Mouse (Mus musculus) CH12.LX (cell line): ENCODE results near the gene Fa2h. TPM values are rescaled to one million over a fixed set of nuclear protein-coding genes. Genes with fewer than 3 reads are reported as not detected.
A peak's percentile ranks its signal among the peaks of the same experiment; 100 is the strongest.

Experiments
- DNase-seq: peaks from one replicate; pipeline ENCODE4 v3.0.0-alpha.2; 2013; ENCODE audit errors: extremely low read depth
- H3K27ac ChIP-seq: 2 replicates; pipeline ENCODE4 v1.5.1; 2012; ENCODE audit warnings: low read depth, mild to moderate bottlenecking, control low read depth, moderate library complexity; ENCODE audit not compliant: insufficient read depth
- H3K27me3 ChIP-seq: replicated peaks from 2 replicates; pipeline ENCODE3; 2012; ENCODE audit warnings: inconsistent platforms
- H3K36me3 ChIP-seq, 2 experiments: replicated peaks in 1 of 2; 2 replicates each; pipeline versions ENCODE3 to v1.6.1; 2012; ENCODE audit warnings: inconsistent platforms in 1 of 2, low read length in 1 of 2, mild to moderate bottlenecking in 1 of 2, mixed read lengths in 1 of 2, moderate library complexity in 1 of 2; ENCODE audit not compliant: control insufficient read depth in 1 of 2, insufficient read depth in 1 of 2
- H3K4me1 ChIP-seq, 2 experiments: 2 replicates each; pipeline ENCODE4 v1.6.1; 2012; ENCODE audit warnings: inconsistent platforms in 1 of 2, moderate library complexity in 1 of 2; ENCODE audit not compliant: insufficient read depth in 2 of 2, control insufficient read depth in 1 of 2
- H3K4me2 ChIP-seq: 2 replicates; pipeline ENCODE4 v1.6.1; 2012; ENCODE audit warnings: low read depth, mild to moderate bottlenecking, control low read depth; ENCODE audit not compliant: poor library complexity, insufficient read depth, severe bottlenecking
- H3K4me3 ChIP-seq, 3 experiments: fragments of 150-350 bp in 1 of 3; sonication (generic) in 1 of 3; replicated peaks in 1 of 3; 2 replicates each; pipeline versions ENCODE3 to v1.5.1; 2011 to 2012; ENCODE audit warnings: low read depth in 2 of 3, low read length in 2 of 3, mild to moderate bottlenecking in 2 of 3, moderate library complexity in 2 of 3, control low read depth in 1 of 3, improper control_type of control experiment in 1 of 3, inconsistent platforms in 1 of 3, mixed read lengths in 1 of 3; ENCODE audit not compliant: poor library complexity in 1 of 3
- H3K79me2 ChIP-seq: replicated peaks from 2 replicates; pipeline ENCODE4 v1.6.1; 2012; ENCODE audit warnings: mild to moderate bottlenecking, moderate library complexity; ENCODE audit not compliant: control insufficient read depth, poor library complexity, insufficient read depth, severe bottlenecking; ENCODE audit errors: extremely low read depth
- H3K9ac ChIP-seq: 2 replicates; pipeline ENCODE4 v1.6.1; 2012; ENCODE audit warnings: low read depth, mild to moderate bottlenecking, control low read depth, moderate library complexity; ENCODE audit not compliant: insufficient read depth
- H3K9me3 ChIP-seq: replicated peaks from 2 replicates; pipeline ENCODE3; 2012; ENCODE audit warnings: low read length, inconsistent platforms, mixed read lengths
- CHD1 ChIP-seq: IDR thresholded peaks from 2 replicates; pipeline ENCODE4 v1.6.1; 2012; ENCODE audit warnings: low read depth, low read length, improper control_type of control experiment, inconsistent platforms
- CHD2 ChIP-seq: IDR thresholded peaks from 2 replicates; pipeline ENCODE4 v1.6.1; 2011; ENCODE audit warnings: low read length, improper control_type of control experiment
- CTCF ChIP-seq, 2 experiments: IDR thresholded peaks in 1 of 2; conservative IDR thresholded peaks in 1 of 2; 2 replicates each; pipeline ENCODE4 v1.5.1; 2011 to 2012; ENCODE audit warnings: low read depth in 2 of 2, low read length in 2 of 2, improper control_type of control experiment in 1 of 2, inconsistent platforms in 1 of 2, mild to moderate bottlenecking in 1 of 2, moderate library complexity in 1 of 2
- EP300 ChIP-seq: IDR thresholded peaks from 2 replicates; pipeline ENCODE4 v1.6.1; 2011; ENCODE audit warnings: low read length, improper control_type of control experiment
- GABPA ChIP-seq: IDR thresholded peaks from 2 replicates; pipeline ENCODE4 v1.6.1; 2012; ENCODE audit warnings: low read depth, low read length, improper control_type of control experiment, inconsistent platforms; ENCODE audit not compliant: insufficient replicate concordance
- HCFC1 ChIP-seq: IDR thresholded peaks from 2 replicates; pipeline ENCODE4 v1.6.1; 2012; ENCODE audit warnings: low read depth, mild to moderate bottlenecking, inconsistent platforms, low read length, improper control_type of control experiment
- JUN ChIP-seq: IDR thresholded peaks from 2 replicates; pipeline ENCODE4 v1.6.1; 2011; ENCODE audit warnings: low read depth, mild to moderate bottlenecking, low read length, improper control_type of control experiment, moderate library complexity; ENCODE audit not compliant: insufficient read depth
- KAT2A ChIP-seq: IDR thresholded peaks from 2 replicates; pipeline ENCODE4 v1.6.1; 2012; ENCODE audit warnings: low read length, improper control_type of control experiment, inconsistent platforms; ENCODE audit not compliant: insufficient replicate concordance
- MAX ChIP-seq: IDR thresholded peaks from 2 replicates; pipeline ENCODE4 v1.6.1; 2011; ENCODE audit warnings: low read length, improper control_type of control experiment
- MAZ ChIP-seq: IDR thresholded peaks from 2 replicates; pipeline ENCODE4 v1.6.1; 2012; ENCODE audit warnings: low read depth, mild to moderate bottlenecking, inconsistent platforms, low read length, improper control_type of control experiment, moderate library complexity
- NRF1 ChIP-seq: IDR thresholded peaks from 2 replicates; pipeline ENCODE4 v1.6.1; 2014; ENCODE audit warnings: low read depth, mild to moderate bottlenecking, inconsistent platforms, low read length, improper control_type of control experiment, moderate library complexity
- PAX5 ChIP-seq: IDR thresholded peaks from 2 replicates; pipeline ENCODE4 v1.6.1; 2012; ENCODE audit warnings: low read length, inconsistent platforms, mixed read lengths
- POLR2A ChIP-seq: IDR thresholded peaks from 2 replicates; pipeline ENCODE4 v1.6.1; 2011; ENCODE audit warnings: low read depth, mild to moderate bottlenecking, improper control_type of control experiment, low read length
- POLR2AphosphoS2 ChIP-seq: IDR thresholded peaks from 2 replicates; pipeline ENCODE4 v1.6.1; 2011; ENCODE audit warnings: low read depth, low read length, improper control_type of control experiment
- RAD21 ChIP-seq: IDR thresholded peaks from 2 replicates; pipeline ENCODE4 v1.6.1; 2011; ENCODE audit warnings: low read depth, mild to moderate bottlenecking, low read length, improper control_type of control experiment, moderate library complexity
- SMC3 ChIP-seq: IDR thresholded peaks from 2 replicates; pipeline ENCODE4 v1.6.1; 2011; ENCODE audit warnings: low read depth, low read length, improper control_type of control experiment
- TCF12 ChIP-seq: IDR thresholded peaks from 2 replicates; pipeline ENCODE4 v1.6.1; 2014; ENCODE audit warnings: low read depth, mild to moderate bottlenecking, inconsistent platforms, low read length, improper control_type of control experiment
- UBTF ChIP-seq: IDR thresholded peaks from 2 replicates; pipeline ENCODE4 v1.6.1; 2012; ENCODE audit warnings: low read depth, mild to moderate bottlenecking, inconsistent platforms, low read length, improper control_type of control experiment, moderate library complexity
- USF2 ChIP-seq: conservative IDR thresholded peaks from 2 replicates; pipeline ENCODE4 v1.6.1; 2011; ENCODE audit warnings: low read depth, low read length, improper control_type of control experiment
- ZC3H11A ChIP-seq: IDR thresholded peaks from 2 replicates; pipeline ENCODE4 v1.6.1; 2012; ENCODE audit warnings: low read depth, mild to moderate bottlenecking, inconsistent platforms, low read length, improper control_type of control experiment
- ZKSCAN1 ChIP-seq: IDR thresholded peaks from 2 replicates; pipeline ENCODE4 v1.6.1; 2012; ENCODE audit warnings: low read depth, inconsistent platforms, low read length, improper control_type of control experiment, borderline replicate concordance
- ZMIZ1 ChIP-seq: IDR thresholded peaks from 2 replicates; pipeline ENCODE4 v1.6.1; 2012; ENCODE audit warnings: low read depth, mild to moderate bottlenecking, inconsistent platforms, low read length, improper control_type of control experiment
- ZNF384 ChIP-seq: IDR thresholded peaks from 2 replicates; pipeline ENCODE4 v1.6.1; 2012; ENCODE audit warnings: low read depth, low read length, improper control_type of control experiment, inconsistent platforms
- dilution Hi-C: fragments of 300-500 bp; cut with MboI; formaldehyde crosslinking; loops from 2 replicates; pipeline ENCODE4 v1.14.3; 2020; ENCODE audit warnings: low sequenced_read_pairs; ENCODE audit not compliant: extremely low pct_unique_long_range_greater_than_20kb, extremely low pct_ligation_motif_present
- in situ Hi-C: fragments of 300-500 bp; cut with MboI; formaldehyde crosslinking; loops from 3 replicates; pipeline ENCODE4 v1.14.3; 2019; ENCODE audit warnings: low sequenced_read_pairs, low pct_ligation_motif_present, low pct_unique_long_range_greater_than_20kb, mixed read lengths
- polyA plus RNA-seq: library from polyadenylated mRNA; unstranded; fragments of >175 nt; gene quantifications from 2 replicates; pipeline ENCODE4 v1.2.1, GENCODE M21; 2012; ENCODE audit warnings: low read depth; ENCODE audit not compliant: insufficient read length
- total RNA-seq, 2 experiments: library from RNA; depleted of rRNA; stranded (reverse); fragments of 300-350 nt in 1 of 2; fragments of >200 nt in 1 of 2; gene quantifications; 2 replicates each; pipeline ENCODE4 v1.2.3; 2012 to 2014

The Fa2h gene
- total and polyA plus RNA-seq, 3 experiments = 0.08 TPM; not detected in 2

DNA sequence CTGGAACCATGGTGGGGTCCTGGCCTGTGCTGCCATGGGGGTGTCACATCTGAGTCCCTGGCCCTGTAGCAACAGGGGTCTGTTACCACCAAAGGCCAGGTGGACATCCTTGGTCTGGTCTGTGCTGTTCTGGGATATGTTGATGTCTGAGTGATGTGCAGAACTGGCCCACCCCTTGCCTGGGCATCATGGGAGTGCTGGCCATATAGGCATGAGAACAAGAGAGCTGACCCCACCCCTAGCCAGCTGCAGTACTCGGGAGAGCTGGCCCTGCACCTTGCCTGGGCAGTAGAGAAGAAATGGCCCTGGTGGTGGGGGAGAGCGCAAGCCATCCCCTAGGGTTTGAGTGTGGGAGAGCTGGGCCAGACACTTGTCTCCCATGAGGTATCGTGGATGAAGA lies 25.5 kb upstream of the Fa2h start:
- H3K27ac ChIP-seq = no peak overlapping the region
- no peak overlapping the region for H3K4me2 ChIP-seq
- TF ChIP-seq ZMIZ1 (no peak), JUN (no peak), GABPA (no peak), TCF12 (no peak), POLR2A (no peak), CHD1 (no peak), MAZ (no peak), ZNF384 (no peak), POLR2AphosphoS2 (no peak), USF2 (no peak), HCFC1 (no peak), ZKSCAN1 (no peak), CHD2 (no peak)
- H3K27me3 ChIP-seq = peaks cover 78% of the 10 kb centered on the region
- no peaks in the 10 kb centered on the region for H3K36me3 ChIP-seq
- no peaks in the 10 kb centered on the region for H3K79me2 ChIP-seq
- DNase-seq = no peak
- no peaks in the 10 kb centered on the region for H3K9me3 ChIP-seq
- H3K4me1 ChIP-seq = peaks cover 15% of the 10 kb centered on the region in 2 experiments
- in situ Hi-C loops = no loop called here
- H3K4me3 ChIP-seq = no peak overlapping the region
- dilution Hi-C loops = no loop called here
- no peak overlapping the region for H3K9ac ChIP-seq

- H3K9ac ChIP-seq = no peak overlapping the region
- dilution Hi-C loops = no loop called here
- H3K27me3 ChIP-seq = peaks cover 78% of the 10 kb centered on the region
- H3K79me2 ChIP-seq = no peaks in the 10 kb centered on the region
- no peak overlapping the region for H3K4me3 ChIP-seq
- no peaks in the 10 kb centered on the region for H3K9me3 ChIP-seq
- TF ChIP-seq RAD21 (peak; percentile 36), PAX5 (no peak), TCF12 (no peak), MAX (no peak), JUN (no peak), UBTF (no peak), ZC3H11A (no peak), NRF1 (no peak), HCFC1 (no peak), KAT2A (no peak), ZNF384 (peak; percentile 2), POLR2AphosphoS2 (no peak), EP300 (no peak), ZMIZ1 (no peak), GABPA (no peak), CTCF (conservative IDR thresholded peaks at IDR 0.05 in 1 of 2, IDR thresholded peaks at IDR 0.05 in 1 of 2; ENCODE audit: low read depth in 2 of 2, low read length in 2 of 2) (peak; percentile 38 to 72; a peak in 3 of 4 replicates), SMC3 (peak; percentile 68)
- no peaks in the 10 kb centered on the region for H3K36me3 ChIP-seq
- in situ Hi-C loops = no loop called here
- H3K27ac ChIP-seq = no peak overlapping the region
- H3K4me2 ChIP-seq = no peak overlapping the region
- H3K4me1 ChIP-seq = peaks cover 15% of the 10 kb centered on the region in 2 experiments
- peak; percentile 50 for DNase-seq
Observed at GRCm38 (mm10) chr8:111418601-111419000, 25.0 kb upstream of the Fa2h start.
